Mouse (Mus musculus) bone marrow, adult 2 months (tissue): ENCODE data around the gene Spire2.

Experiments
- CTCF ChIP-seq: fragments of 200-500 bp; IDR thresholded peaks from 2 replicates; pipeline ENCODE4 v1.5.1; 2011; ENCODE audit warnings: low read length, control low read depth; ENCODE audit not compliant: control insufficient read depth, insufficient read depth
- POLR2A ChIP-seq: fragments of 200-500 bp; IDR thresholded peaks from 2 replicates; pipeline ENCODE4 v1.6.1; 2011; ENCODE audit warnings: low read depth, mild to moderate bottlenecking, control low read depth, low read length, borderline replicate concordance; ENCODE audit not compliant: control insufficient read depth

DNA sequence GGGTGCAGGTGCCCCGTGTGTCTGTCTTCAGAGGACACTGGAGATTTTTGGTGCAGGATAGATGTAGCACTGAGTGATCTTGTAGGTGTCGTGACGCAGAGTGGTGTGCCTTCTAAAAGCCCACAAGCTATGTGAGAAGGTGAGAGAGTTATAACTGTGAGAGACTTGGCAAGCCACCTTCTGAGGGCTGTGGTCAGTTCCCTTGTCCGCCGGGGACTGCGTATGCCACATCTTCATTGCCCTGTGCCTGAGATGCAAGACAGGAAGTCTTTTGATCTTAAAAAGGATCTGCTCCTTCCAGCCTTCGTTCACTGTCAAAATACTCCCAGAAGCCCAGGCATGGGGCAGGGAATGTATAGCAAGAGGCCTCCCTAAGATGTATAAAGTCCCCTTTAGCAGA lies 10.4 kb downstream of the Spire2 start:
- TF ChIP-seq POLR2A (no peak), CTCF (no peak)
